Mouse (Mus musculus): ENCODE measurements around the gene Gpc6.

DNA sequence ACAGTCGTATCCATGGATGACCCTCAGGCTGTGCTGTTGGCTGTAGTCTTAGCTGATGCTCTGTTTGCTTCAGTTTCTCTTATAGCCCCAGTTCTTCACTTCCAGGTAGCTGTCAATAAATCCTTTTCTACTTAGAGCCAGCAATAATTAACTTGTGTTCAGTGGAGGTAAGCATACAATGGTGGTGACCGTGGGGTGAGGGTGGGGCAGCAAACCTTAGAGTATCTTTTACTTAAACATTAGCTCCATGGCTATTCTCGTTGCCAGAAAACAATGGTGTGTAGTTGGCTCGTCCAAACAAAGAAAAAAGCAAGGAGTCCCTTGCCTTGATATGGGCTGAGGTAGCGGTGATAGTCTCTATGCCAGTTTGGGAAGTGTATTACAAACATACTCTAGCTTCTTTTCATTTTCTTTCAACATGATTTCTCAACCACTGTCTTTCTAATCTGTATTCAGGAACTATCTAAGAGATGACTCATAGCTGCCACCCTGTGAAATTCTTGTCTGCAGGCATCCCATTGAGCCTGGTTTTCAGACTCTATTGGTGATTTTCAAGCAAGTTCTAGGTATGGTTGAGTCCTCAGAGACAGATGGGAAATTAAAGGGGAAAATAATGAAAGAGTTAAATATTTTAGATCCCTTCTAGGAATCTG lies 22.9 kb downstream of the Gpc6 start:
- no peak for TF ChIP-seq EP300 (IDR thresholded peaks at IDR 0.05; ENCODE audit: low read depth)
- TF ChIP-seq CTCF (IDR thresholded peaks at IDR 0.05; ENCODE audit: low read depth) = no peak

All from heart, postnatal 0 days (tissue).